Mouse (Mus musculus): Measurements from ENCODE around the gene Slc24a3.

Slc24a3 gene

DNA sequence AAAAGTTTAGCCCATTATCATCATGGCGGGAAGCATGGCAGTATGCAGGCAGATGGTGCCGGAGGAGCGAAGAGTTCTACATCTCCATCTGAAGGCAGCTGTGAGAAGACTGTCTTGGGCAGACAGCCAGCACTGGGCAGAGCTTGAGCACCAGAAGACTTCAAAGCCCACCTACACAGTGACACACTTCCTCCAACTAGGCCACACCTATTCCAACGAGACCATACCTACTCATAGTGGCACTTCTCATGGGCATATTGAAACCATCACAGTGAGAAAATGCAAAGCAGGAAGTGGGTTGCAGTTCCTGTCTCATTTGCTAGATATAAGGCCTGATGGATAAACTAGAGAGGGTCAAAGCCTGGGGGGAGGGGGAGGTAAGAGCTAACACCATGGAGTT is 29.5 kb downstream of the Slc24a3 start:
- peak; percentile 40 to 51 for DNase-seq (ENCODE audit: low spot score in 2 of 2)

DNA sequence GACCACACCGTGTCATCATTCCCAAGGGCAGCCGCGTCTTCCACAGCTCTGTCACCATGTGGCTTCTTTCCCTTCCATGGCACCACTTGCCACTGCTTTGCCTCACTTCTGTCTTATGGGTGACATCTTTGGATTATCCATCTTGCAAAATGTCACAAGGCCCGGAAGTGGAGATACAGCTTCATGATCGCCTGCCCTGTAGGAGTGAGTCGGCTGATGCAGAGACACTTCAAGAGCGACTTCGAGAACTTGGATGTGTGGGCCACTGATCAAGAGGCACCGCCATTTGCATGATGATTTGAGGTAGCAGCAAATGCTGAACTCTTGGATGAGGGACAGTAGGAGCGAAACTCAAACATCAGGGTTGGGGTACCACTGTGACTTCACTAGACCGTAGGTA is 46.0 kb downstream of the Slc24a3 start:
- DNase-seq (ENCODE audit: low spot score in 2 of 2): no peak

DNA sequence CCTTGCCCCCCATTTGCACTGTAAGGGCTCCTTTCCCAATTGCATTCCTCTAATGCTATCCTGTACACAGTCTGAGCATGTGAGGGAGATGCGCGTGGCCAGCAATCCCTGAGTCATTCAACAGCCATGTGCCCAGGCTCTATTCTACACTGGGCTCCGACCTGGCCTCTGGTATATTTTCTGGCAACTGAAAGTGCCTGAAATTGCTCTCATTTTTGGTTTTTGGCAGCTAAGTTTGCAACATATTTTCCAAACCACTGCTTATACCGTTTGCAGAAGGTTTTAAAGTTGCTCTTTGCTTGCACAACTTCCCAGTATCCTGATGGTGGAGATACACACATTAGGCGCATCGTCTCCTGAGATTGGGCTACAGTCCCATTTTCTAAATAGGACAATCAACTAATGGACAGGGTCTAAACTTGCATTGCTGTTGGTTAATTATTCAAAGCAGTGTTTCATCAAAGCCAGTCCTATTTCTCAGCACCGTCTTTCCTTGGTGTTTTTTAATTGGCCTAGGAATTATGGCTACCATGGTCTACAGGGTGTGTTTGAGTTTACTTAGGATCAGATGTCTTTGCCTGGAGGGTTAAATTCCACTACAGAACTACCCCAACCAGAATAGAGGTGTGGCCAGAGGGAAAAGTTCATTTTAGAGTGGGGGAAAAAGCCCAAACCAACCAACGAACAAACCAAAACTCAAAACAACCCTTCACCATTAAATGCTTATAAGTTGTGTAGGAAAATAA is 46.7 kb downstream of the Slc24a3 start:
- DNase-seq (ENCODE audit: low spot score in 2 of 2): no peak

DNA sequence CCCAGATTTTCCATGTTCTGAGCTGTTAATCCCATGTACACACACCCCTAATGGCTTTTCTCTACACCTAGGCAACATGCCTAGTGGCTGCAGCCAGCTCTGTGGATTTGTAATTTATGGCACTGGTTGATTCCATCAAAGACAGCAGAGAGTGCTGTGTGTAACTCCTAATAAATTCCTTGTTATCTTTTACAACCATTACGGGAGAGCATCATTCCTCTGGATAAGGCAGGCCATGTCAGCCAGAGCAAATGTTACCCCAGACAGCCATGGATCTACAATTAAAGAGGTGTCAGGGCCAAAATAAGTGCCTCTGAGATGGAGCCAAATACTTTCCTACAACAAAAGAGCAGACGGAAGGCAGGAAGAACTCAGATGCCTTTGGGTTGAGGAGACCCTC is 49.0 kb downstream of the Slc24a3 start:
- DNase-seq (ENCODE audit: low spot score in 2 of 2): no peak

DNA sequence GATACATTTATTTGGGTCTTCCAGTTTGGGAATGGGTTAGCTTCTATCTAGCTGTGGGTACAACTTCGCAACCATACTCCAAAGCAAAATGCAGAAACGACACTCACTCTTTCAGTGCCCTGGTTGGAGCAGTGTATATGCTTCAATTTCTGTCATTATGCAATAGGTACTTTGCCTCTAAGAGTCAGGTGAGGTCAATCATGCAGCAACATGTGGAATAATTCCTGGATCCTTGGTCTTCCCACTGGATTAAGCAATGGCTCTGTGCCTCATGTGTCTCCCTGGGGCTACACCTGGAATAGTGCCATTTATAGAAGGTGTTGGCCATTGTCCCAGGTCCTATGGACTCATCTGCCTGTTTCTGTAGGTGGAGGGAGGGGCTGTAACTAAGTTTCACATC is 49.9 kb downstream of the Slc24a3 start:
- no peak for DNase-seq (ENCODE audit: low spot score in 2 of 2)

DNA sequence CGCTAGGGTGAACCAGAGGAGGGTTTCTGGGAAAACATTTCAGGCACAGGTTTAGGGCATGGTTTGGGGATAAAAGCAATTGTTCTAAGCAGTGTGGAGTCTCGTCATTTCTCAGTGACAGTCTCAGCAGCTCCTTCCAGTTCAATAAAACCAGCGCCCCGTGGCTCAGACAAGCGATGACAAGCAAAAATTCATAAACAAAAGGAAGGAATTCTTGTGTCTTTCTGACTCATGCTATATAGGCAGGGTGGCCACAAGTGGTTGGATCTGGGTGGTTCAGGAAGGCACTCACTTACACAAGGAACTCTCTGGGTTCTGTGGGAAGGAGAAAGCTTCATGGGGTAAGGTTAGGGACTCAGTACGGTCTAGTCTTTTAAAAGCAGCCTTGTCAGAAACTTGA is 51.7 kb downstream of the Slc24a3 start:
- DNase-seq (ENCODE audit: low spot score in 2 of 2): no peak

DNA sequence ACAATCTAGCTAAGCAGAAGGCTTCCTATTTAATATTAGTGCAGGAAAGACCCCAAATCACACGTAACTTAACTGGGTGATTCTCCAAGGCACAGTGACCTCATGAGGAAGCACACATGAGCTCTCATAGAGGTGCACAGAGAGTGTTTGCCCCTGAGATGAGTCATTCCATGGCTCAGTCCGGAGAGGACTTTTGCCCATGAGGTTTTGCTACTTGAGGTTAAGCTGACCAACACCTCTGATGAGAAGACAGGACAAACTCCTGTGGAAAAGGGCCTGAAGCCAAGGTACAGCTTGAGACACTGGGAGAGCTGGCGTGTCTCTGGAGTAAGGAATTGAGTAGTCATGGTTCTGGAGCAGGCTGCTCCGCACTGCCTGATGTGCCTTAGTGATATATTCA is 56.1 kb downstream of the Slc24a3 start:
- DNase-seq (ENCODE audit: low spot score in 2 of 2): no peak

DNA sequence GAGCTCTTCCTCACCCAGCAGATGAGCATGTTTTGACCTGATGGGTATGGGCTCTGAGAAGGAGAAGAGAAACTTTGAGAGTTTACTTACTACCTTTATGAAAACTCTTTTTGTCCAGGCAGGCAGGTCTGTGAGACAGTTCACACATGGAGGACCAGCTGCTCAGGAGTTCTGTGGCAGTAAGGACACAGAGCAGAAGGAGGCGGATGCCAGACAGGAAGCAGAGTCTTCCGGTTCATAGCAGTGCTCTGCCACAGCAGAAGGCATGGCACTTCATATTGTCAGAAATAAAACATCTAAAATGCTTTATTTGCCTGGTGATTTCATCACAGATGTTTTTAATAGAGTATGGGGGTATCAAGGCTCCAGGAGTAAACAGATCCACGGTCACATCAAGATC is 58.1 kb downstream of the Slc24a3 start:
- no peak for DNase-seq (ENCODE audit: low spot score in 2 of 2)

DNA sequence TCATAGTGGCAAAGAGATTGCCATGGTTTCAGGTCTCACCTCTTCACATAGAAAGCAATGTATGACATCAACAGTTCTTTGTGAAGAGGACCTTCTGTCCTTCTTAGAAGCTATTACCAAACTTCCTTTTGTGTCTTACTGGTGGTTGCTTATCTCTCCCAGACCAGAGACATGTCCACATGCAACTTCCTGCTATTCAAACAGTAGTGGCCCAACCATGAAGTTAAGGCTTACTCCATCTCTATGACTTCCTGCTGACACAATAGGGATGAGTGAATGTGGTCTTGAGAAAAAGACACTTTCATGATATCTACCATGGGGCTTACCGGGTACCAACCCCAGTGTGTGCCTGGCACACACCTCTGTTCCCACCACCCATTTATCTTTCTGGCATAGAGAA is 58.5 kb downstream of the Slc24a3 start:
- no peak for DNase-seq (ENCODE audit: low spot score in 2 of 2)

DNA sequence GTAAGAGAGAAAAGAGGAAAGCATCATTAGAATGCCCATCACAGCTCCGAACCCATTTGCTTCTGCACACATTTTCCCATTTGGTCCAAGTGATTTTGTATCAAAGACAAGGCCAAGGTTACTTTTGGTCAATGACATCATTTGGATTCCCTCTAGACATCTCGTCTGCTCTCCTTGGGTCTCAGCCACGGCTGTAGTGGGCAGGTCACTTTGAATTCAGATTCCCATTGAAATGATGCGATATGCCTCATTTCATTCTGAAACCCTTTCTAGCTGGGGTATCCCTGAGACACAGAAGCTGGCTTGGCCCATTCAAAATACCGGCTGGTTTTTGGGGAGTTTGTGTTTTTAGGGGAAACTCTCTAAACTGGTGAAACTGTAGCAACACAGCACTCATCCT is 59.8 kb downstream of the Slc24a3 start:
- no peak for DNase-seq (ENCODE audit: low spot score in 2 of 2)

DNA sequence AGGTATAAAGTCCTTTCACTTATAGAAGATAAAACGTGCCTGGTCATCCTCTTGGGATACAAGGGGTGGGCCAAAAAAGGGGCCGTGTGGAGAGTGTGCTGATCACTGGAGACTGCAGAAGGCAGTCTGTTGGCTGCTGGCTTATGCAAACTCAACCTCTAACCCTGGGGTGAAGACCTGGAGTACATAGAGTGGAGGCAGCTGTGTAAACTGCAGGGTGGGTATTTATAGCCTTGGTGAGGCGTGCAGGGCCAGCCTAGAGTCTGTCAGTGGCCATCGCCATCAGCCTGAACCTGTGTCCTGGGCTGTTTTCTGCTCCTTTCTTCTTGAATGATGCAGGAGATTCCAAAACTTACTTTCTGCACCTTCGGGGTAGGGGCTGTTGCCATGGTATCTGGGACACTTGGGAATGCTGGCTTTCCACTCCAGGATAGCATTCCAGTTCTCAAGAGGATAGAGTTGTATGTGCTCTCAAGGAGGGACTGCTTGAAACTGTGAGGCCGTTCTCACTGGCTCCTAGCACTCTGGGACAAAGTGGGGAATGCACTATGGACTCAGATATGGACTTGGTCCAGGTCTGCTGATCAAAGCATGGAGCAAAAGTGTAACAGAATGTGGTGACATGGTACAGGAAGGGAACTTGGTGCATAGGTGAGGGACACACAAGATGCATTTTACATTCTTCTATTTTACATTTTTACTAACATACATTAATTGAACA is 65.4 kb downstream of the Slc24a3 start:
- no peak for DNase-seq (ENCODE audit: low spot score in 2 of 2)

DNA sequence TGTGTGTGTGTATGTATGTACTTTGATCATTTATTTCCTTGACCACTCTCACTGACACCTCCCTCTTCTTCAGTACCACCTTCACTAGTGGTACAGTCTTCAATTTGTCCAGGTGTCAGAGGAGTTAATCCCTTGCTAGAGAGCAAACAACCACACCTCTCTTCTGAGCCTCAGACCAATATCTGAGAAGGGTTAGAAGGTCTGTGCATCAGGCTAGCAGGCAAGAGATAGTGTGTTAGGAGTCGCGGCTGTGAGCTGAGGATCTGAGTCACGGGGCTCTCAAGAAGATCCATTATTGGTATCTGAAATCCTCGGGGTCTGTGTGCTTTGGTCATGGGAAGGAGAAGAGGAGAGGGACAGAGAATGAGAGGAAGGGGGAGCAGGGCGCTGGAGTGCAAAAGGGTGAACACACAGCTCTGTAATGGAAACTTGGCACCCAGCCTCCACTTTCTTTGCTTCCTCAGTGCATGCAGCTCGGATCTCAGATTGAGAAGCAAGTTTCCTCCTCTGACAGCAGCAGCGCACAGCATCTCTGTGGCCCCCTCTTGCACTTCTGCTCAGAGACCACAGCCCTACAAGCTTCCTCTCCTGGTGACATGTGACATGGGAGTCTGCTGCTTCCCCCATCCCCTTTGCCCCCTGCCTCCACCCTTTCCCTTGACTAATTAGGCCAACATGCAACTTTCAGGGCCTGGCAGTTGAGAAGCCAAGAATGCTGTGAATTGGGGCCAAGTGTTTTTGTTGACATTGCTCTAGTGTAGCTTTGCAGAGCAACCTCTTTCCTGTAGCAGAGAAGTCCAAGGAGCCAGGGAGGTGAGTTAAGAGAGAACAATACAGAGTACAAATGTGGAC is 66.2 kb downstream of the Slc24a3 start:
- DNase-seq (ENCODE audit: low spot score in 2 of 2): peak; percentile 33 to 63

DNA sequence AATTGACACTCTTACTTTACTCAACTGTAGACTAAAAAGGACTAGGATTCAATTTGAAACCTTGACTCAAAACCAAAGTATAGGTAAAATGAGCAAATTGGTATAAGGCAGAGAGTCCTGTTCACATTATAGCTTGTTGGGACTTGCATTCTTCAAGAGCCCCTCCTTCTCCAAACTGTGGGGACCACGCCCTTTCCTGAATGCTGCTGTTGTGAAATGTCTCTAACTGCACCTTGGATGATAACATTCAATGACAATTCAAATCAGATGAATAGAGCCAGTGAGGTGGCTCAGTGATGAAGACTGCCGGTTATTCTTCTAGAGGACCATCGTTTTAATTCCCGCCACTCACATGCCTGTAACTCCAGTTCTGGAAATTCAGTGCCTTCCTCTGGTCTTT is 78.8 kb downstream of the Slc24a3 start:
- DNase-seq (ENCODE audit: low spot score in 2 of 2): no peak

DNA sequence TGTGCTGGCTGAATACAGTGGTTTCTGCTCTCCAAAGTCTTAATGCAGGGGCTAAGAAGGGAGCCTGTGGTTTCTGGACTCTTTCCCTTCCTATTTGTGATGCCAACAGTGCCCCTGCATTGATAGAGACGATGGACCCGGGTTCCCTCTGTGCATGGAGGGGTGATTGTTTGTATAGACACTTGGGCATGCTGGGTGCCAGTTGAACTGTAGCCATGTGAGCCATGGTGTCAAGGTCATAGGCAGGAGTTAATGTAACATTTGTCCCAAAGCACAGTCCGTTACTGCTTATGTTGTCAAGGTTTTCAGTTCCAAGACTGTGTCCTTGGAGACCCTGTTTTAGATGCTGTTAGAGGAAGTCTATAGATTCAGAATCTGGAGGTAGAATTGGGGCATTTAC is 80.6 kb downstream of the Slc24a3 start:
- DNase-seq (ENCODE audit: low spot score in 2 of 2): no peak

DNA sequence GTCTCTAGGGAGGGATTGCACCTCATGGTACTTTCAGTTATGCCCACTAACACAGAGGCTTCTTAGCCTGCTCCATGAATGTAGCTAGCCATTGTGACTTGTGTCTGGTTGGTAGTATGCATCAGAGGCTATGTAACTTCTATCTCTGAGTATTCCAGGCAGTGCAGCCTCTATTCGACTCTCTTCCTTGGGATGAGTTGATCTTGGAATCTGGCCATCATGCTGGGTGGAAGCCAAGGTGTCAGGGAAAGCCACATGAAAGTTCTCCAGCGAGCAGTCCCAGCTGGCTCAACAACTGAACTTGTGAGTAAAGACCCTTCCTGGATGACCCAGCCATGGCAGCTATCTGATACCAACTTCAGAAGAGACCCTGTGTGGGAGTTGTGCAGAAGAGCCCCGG is 89.8 kb downstream of the Slc24a3 start:
- DNase-seq (ENCODE audit: low spot score in 2 of 2): peak in 1 of 2 experiments; percentile 27

DNA sequence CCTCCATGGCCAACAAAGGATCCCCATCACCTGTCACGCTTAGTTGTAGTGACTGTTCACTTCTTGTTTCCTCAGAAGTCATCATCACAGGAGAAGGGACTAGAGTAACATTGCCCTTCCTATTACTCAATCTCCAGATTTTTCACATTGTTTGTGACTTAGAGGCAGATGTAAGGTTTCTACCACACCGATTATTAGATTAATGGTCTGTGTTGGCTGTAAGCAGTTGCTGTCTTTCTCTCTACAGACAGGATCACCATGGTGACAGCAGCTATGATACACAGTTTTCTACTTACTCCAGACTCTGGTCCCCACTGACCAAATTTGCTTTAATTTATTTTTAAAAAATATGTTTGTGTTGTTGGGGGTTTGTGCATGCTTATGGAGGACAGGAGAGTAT is 90.3 kb downstream of the Slc24a3 start:
- DNase-seq (ENCODE audit: low spot score in 2 of 2): no peak

DNA sequence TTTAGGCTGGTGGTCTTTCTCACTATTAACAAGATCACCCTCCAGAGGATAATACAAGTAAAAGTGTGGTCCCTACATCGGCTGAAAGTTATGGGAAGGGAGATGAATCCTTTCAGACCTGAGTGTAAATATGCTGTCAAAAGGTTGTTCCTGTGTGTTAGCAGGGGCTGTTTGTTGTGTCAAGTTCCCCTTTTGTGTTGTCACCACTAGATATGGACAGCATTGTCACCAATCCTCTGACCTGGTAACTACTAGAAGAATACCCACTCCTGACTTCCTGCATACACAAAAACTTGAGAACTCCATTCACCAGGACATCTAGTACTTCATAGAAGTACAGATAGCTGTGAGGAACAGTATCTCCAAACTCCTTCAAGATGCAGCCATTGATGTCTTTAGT is 93.0 kb downstream of the Slc24a3 start:
- DNase-seq (ENCODE audit: low spot score in 2 of 2): no peak

DNA sequence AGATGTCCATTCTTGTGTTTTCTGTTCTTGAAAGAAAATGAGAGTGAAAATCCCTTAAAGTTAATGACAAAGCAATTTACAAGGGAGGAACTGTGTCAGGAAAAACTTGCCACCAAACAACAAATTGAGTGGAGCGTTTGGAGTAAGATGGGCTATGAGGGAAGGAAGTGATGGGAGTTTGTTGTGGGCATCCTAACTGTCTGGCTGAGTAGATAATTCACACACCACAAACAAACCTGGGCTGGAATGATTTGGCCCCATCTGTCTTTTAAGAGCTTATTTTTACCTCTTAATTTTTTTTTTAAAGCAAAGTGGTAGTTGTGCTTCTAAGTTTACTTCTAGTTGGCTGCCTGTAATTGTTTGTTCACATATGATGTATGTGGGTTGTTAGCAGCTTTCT is 94.6 kb downstream of the Slc24a3 start:
- DNase-seq (ENCODE audit: low spot score in 2 of 2): no peak

DNA sequence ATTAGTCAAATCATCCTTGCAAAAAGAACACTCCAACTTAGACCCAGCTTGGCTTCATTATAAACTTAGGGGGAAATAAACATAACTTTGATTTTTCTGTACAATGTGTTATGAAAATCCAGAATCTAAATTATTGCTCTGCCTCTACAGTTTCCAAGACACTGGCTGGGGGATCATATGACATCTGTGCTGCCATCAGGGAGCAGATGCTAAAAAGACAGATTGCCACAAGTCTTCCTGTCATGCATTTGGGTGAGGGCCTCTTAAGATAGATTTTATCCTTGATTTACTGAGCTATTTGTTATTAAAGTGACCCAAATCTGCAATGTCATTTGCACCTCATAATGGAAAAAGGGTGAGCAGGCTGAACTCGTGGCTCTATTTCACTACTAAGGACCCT is 99.2 kb downstream of the Slc24a3 start:
- DNase-seq (ENCODE audit: low spot score in 2 of 2): no peak

DNA sequence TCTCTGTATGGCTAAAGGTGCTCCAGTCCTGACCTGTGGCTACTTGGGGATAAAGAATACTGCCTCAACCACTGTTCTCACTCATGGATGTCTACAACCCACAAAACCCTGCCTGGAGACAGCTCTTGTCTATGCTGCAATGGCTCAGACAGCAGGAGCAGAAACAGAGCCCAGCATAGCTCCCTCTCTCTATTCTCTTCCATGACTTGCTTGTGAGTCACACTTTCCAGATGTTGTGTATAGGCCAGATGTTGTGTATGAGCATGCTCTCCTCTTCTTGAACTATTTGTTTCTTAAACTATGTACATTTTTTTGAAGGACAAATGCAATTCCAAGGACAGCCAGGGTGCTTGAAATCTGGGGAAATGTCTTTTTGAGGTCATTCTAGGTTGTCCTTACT is 101.4 kb downstream of the Slc24a3 start:
- DNase-seq (ENCODE audit: low spot score in 2 of 2): no peak

DNA sequence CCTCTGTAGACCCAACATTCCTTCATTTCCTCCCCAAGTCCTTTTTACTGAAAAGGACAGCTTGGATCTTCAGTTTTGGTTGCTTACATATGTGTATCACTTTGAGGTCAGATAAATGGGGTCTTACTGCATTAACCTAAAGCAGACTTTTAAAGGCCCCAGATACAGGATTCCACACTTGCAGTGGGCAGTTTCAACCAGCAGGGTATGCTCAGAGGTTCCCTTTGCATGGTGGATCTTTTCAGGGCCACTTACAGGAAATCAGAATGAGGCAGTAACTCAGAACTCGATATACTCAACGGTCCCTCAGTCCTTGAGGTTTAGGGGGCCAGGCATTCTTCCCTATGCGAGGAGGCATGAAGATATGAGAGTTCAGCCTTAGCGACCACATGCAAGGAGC is 101.9 kb downstream of the Slc24a3 start:
- no peak for DNase-seq (ENCODE audit: low spot score in 2 of 2)

DNA sequence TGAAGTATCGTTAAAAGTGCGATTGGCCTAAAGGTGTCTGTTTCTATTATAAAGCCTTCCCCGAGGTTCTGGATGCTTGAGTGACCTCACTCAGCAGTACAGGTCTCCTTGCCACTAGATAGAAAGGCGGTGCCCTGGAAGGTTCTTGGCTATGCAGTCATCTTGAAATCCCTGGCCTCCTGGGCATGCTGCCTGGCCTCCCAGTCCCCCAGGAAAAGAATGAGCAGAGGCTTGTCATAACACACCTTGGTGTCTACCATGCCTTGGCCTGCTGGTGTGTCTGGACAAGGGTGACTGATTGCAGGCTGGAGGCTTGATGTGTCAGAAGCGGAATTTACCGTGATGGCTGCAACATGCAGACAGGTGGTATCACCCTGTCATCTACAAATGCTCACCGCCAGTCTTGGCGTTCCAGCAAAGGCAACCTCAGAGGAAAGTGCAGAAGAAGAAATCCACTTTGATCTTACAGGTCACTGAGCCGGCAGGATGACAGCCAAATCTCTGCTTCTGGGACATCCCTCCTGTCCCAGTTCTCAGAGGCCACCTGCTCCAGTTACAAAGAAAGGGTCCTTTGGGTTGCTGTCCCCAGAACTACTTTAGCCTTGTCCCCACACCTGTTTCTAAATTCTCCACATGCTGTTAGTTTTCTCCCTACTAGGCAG is 106.6 kb downstream of the Slc24a3 start:
- DNase-seq (ENCODE audit: low spot score in 2 of 2): no peak

Measured in frontal cortex, postnatal 10 days (tissue).